Mouse (Mus musculus): ENCODE measurements around the gene Megf11. TPM values are rescaled to one million over a fixed set of nuclear protein-coding genes. Genes with fewer than 3 reads are reported as not detected.

The Megf11 gene
- polyA plus RNA-seq, 1 experiment from 2014 or later: 0.11 TPM

GRCm38 (mm10) chr9:64507995-64508394 is 122.6 kb downstream of the Megf11 start:
- H3K9me3 ChIP-seq (ENCODE audit: low read length): no peaks in the 10 kb centered on the region
- no peak overlapping the region for H3K4me3 ChIP-seq (ENCODE audit: low read depth, low read length)
- ATAC-seq (no peak), DNase-seq (no peak)
- H3K4me2 ChIP-seq (ENCODE audit: low read depth, low read length): no peak overlapping the region
- TF ChIP-seq EP300 (IDR thresholded peaks at IDR 0.05; ENCODE audit: low read depth) (no peak), CTCF (IDR thresholded peaks at IDR 0.05; ENCODE audit: low read depth) (peak; percentile 56)
- H3K27ac ChIP-seq (ENCODE audit: low read depth): no peak overlapping the region
- H3K9ac ChIP-seq (replicated peaks): no peak overlapping the region
- H3K4me1 ChIP-seq (ENCODE audit: insufficient read depth): no peaks in the 10 kb centered on the region
- 68% methylated on average over 7 of the region's 7 CpGs for WGBS (ENCODE audit: insufficient replicate concordance)
- no peaks in the 10 kb centered on the region for H3K27me3 ChIP-seq (ENCODE audit: insufficient read depth, low read length)
- no peaks in the 10 kb centered on the region for H3K36me3 ChIP-seq (replicated peaks; ENCODE audit: insufficient read depth, low read length)

GRCm38 (mm10) chr9:64514826-64515225 is 129.4 kb downstream of the Megf11 start:
- 59% methylated on average over 6 of the region's 6 CpGs for WGBS (ENCODE audit: insufficient replicate concordance)
- ATAC-seq: no peak
- DNase-seq: no peak
- Histone ChIP-seq H3K9me3 (ENCODE audit: low read length) (no peaks in the 10 kb centered on the region), H3K27ac (ENCODE audit: low read depth) (no peak overlapping the region), H3K4me2 (ENCODE audit: low read depth, low read length) (no peak overlapping the region), H3K9ac (replicated peaks) (no peak overlapping the region), H3K27me3 (ENCODE audit: insufficient read depth, low read length) (no peaks in the 10 kb centered on the region), H3K36me3 (replicated peaks; ENCODE audit: insufficient read depth, low read length) (no peaks in the 10 kb centered on the region), H3K4me1 (ENCODE audit: insufficient read depth) (peaks cover 3% of the 10 kb centered on the region; the same call in 1 of the 2 replicates), H3K4me3 (ENCODE audit: low read depth, low read length) (no peak overlapping the region)
- TF ChIP-seq CTCF (IDR thresholded peaks at IDR 0.05; ENCODE audit: low read depth): no peak
- TF ChIP-seq EP300 (IDR thresholded peaks at IDR 0.05; ENCODE audit: low read depth): no peak

GRCm38 (mm10) chr9:64519921-64520746 is 134.7 kb downstream of the Megf11 start:
- Histone ChIP-seq H3K27ac (ENCODE audit: low read depth) (no peak overlapping the region), H3K27me3 (ENCODE audit: insufficient read depth, low read length) (no peaks in the 10 kb centered on the region), H3K4me1 (ENCODE audit: insufficient read depth) (peaks cover 3% of the 10 kb centered on the region; the same call in 1 of the 2 replicates), H3K4me2 (ENCODE audit: low read depth, low read length) (no peak overlapping the region), H3K36me3 (replicated peaks; ENCODE audit: insufficient read depth, low read length) (no peaks in the 10 kb centered on the region), H3K9me3 (ENCODE audit: low read length) (no peaks in the 10 kb centered on the region), H3K9ac (replicated peaks) (no peak overlapping the region), H3K4me3 (ENCODE audit: low read depth, low read length) (no peak overlapping the region)
- DNase-seq (no peak), ATAC-seq (peak; percentile 83)
- TF ChIP-seq CTCF (IDR thresholded peaks at IDR 0.05; ENCODE audit: low read depth) (no peak), EP300 (IDR thresholded peaks at IDR 0.05; ENCODE audit: low read depth) (no peak)
- 56% methylated on average over 12 of the region's 12 CpGs for WGBS (ENCODE audit: insufficient replicate concordance)

- Histone ChIP-seq H3K4me1 (ENCODE audit: insufficient read depth) (peaks cover 3% of the 10 kb centered on the region; the same call in 1 of the 2 replicates), H3K27me3 (ENCODE audit: insufficient read depth, low read length) (no peaks in the 10 kb centered on the region), H3K4me3 (ENCODE audit: low read depth, low read length) (no peak overlapping the region), H3K9me3 (ENCODE audit: low read length) (no peaks in the 10 kb centered on the region), H3K27ac (ENCODE audit: low read depth) (no peak overlapping the region), H3K4me2 (ENCODE audit: low read depth, low read length) (no peak overlapping the region), H3K9ac (replicated peaks) (no peak overlapping the region), H3K36me3 (replicated peaks; ENCODE audit: insufficient read depth, low read length) (no peaks in the 10 kb centered on the region)
- ATAC-seq: no peak
- TF ChIP-seq CTCF (IDR thresholded peaks at IDR 0.05; ENCODE audit: low read depth): no peak
- TF ChIP-seq EP300 (IDR thresholded peaks at IDR 0.05; ENCODE audit: low read depth): no peak
- DNase-seq: no peak
- 64% methylated on average over 4 of the region's 4 CpGs for WGBS (ENCODE audit: insufficient replicate concordance)
Observed at GRCm38 (mm10) chr9:64520747-64521283, 135.4 kb downstream of the Megf11 start.

- no peak for DNase-seq
- Histone ChIP-seq H3K9me3 (ENCODE audit: low read length) (no peaks in the 10 kb centered on the region), H3K9ac (replicated peaks) (no peak overlapping the region), H3K4me2 (ENCODE audit: low read depth, low read length) (no peak overlapping the region), H3K4me3 (ENCODE audit: low read depth, low read length) (no peak overlapping the region), H3K27ac (ENCODE audit: low read depth) (no peak overlapping the region), H3K4me1 (ENCODE audit: insufficient read depth) (peaks cover 3% of the 10 kb centered on the region; the same call in 1 of the 2 replicates), H3K27me3 (ENCODE audit: insufficient read depth, low read length) (no peaks in the 10 kb centered on the region), H3K36me3 (replicated peaks; ENCODE audit: insufficient read depth, low read length) (no peaks in the 10 kb centered on the region)
- WGBS (ENCODE audit: insufficient replicate concordance): 66% methylated on average over 21 of the region's 21 CpGs
- no peak for ATAC-seq
- TF ChIP-seq CTCF (IDR thresholded peaks at IDR 0.05; ENCODE audit: low read depth): no peak
- TF ChIP-seq EP300 (IDR thresholded peaks at IDR 0.05; ENCODE audit: low read depth): no peak
Observed at GRCm38 (mm10) chr9:64523264-64524045, 138.0 kb downstream of the Megf11 start.

GRCm38 (mm10) chr9:64528061-64528460 is 142.6 kb downstream of the Megf11 start:
- WGBS (ENCODE audit: insufficient replicate concordance): 89% methylated on average over 7 of the region's 7 CpGs
- Histone ChIP-seq H3K9ac (replicated peaks) (no peak overlapping the region), H3K4me2 (ENCODE audit: low read depth, low read length) (no peak overlapping the region), H3K27ac (ENCODE audit: low read depth) (no peak overlapping the region), H3K4me1 (ENCODE audit: insufficient read depth) (peaks cover 12% of the 10 kb centered on the region; the same call in 1 of the 2 replicates), H3K9me3 (ENCODE audit: low read length) (no peaks in the 10 kb centered on the region), H3K27me3 (ENCODE audit: insufficient read depth, low read length) (no peaks in the 10 kb centered on the region), H3K36me3 (replicated peaks; ENCODE audit: insufficient read depth, low read length) (no peaks in the 10 kb centered on the region), H3K4me3 (ENCODE audit: low read depth, low read length) (no peak overlapping the region)
- TF ChIP-seq EP300 (IDR thresholded peaks at IDR 0.05; ENCODE audit: low read depth): no peak
- no peak for TF ChIP-seq CTCF (IDR thresholded peaks at IDR 0.05; ENCODE audit: low read depth)
- DNase-seq (no peak), ATAC-seq (no peak)
